Mouse (Mus musculus): ENCODE measurements around the gene Atg7.

The Atg7 gene

DNA sequence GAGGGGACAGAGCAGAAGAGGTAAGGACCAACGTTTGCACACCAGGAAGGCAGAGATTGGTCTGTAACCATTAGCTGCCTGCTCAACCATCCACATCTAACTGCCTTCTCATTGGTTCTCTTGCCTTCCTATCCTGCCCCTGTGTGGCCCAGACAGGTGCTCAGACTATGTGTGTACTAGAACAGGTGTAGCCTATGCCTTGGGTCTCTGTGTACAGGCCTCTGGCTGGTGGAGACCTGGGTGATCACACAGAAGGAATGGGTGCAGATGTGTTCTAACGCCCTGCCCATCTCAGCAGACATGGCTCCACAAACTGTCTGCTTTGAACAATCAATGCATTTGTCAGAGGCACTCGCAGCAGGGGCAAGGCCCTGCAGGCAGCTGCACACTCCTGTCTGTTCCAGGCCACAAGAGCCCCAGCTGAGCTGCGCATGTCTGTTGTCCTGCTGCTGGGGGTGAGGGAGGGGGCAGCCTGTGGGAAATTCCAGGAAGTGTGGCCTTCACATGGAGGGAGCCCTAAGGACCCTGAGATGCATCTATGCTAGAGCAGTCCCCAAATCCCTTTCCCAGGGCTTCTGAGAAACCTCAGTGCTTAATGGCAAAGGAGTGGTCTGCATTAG, 203.4 kb downstream of the Atg7 start:
- in situ Hi-C loops (cut with MboI, MseI): no loop called here

DNA sequence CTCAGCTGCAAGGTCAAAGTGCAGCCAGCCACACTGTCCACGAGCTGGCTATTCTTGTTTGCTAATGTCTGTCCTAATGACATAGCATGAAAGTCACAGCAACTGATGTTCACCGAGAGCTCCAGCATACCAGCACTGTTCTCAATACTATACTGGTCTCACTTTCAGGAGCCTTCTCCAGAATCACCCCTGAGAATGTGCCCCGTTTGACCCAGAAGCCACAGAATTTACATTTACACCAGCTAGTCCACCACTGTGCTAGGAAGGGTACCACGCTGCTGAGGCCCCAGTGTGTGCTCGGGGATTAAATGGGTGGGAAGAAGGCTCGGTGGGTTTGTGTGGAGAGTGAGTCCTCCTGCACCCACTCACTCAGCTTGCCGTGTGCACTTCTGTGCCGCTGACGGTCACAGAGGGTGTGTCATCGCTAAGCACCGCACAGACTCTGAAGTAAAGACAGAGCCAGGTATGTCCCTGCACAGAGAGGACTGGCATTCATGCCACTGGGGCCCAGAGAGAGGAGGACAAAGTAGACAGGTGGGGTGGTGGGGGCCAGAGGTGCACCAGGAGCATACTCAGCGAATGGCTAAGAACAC, 204.8 kb downstream of the Atg7 start:
- in situ Hi-C loops (cut with MboI, MseI): no loop called here

DNA sequence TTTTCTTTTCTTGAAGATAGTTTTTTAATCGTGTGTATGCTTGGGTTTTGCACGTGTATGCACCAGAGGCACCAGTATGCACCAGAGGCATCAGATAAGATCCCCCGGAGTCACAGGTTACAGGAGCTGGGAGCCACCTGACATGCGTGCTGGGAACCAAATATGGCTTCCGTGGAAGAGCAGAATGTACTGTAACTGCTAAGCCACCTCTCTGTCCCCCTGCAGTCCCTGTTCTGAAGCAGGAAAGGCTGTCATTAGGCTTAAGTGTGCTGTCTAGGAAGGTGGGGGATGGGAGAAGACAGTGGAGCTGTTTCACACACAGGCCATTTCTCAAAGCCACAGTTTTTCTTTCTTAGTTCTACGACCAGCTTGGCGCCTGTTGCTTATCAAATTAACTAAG, 205.9 kb downstream of the Atg7 start:
- in situ Hi-C loops (cut with MboI, MseI): no loop called here

DNA sequence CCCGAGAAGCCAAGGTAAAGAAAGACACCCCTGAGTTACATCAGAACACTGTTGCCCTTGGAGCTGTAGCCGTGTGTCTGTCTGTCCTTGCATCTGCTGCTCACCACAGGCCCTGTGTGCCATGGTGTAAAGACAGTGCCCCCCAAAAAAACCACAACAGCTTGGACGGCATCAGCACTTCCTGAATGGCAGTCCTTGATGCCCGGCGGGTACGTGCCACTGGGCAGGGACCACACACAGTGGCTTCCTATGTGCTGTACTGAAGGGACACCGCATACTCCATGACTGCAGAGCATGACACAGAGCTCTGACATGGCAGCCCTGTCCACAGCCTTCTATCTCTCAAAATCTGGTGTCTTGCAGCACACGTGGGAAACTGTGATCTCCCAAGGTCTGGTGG, 206.9 kb downstream of the Atg7 start:
- in situ Hi-C loops (cut with MboI, MseI): loop anchor here in 1 of 2 experiments (10.0 kb wide), 1 partner anchor 125 kb away; no protein-coding TSS in a partner anchor

DNA sequence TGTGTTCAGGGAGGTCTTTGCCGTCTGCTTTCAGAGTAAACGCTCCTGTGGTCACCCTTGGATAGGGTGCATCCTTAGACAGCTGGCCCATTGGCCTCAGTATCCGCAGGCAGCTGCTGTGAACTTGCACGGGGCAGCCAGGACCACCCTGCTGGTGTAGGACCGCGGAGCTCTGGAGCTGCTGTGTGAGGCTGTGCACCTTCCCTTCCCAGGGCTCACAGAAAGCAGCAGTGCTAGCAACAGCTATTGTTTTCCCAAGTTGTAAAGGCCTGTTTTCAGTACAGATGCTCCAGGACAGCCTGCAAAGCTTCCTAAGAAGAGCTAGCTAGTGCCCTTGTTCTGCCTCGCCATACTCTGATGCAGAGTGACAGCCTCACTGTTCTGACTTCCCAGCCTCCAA, 208.8 kb downstream of the Atg7 start:
- in situ Hi-C loops (cut with MboI, MseI): loop anchor here in 1 of 2 experiments (10.0 kb wide), 1 partner anchor 127 kb away; no protein-coding TSS in a partner anchor

DNA sequence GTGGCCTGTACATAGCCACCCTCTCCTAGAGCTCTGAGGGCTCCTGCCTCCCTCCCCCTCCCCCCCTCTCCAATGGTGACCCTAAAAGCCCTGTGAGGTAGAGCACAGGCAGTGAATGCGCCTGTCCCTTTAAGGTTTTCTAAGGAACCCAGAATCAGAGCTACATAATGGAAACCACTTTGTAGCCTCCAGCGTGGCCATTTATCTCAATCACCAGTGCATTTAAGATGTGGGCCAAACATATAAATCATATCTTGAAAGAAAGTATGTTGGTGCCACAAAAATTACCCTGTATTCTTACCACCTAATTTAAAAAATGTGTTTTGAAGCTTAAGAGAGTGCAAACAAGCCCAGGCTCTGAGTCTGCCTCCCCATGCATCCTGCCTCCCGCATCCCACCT, 209.8 kb downstream of the Atg7 start:
- in situ Hi-C loops (cut with MboI, MseI): loop anchor here in 1 of 2 experiments (10.0 kb wide), 1 partner anchor 128 kb away; no protein-coding TSS in a partner anchor

DNA sequence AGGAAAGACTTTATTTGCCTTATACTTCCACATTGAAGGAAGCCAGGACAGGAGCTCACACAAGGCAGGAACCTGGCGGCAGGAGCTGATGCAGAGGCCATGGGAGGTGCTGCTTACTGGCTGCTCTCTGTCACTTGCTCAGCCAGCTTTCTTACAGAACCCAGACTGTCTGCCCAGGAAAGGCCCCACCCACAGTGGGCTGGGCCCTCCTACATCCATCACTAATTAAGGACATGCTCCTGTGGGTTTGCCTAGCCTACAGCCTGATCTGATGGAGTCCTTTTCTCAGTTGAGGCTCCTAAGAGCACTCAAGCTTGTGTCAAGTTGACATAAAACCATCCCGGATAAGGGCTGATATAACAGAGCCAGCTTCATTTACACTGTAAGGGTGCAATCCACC, 211.5 kb downstream of the Atg7 start:
- in situ Hi-C loops (cut with MboI, MseI): loop anchor here in 1 of 2 experiments (10.0 kb wide), 1 partner anchor 130 kb away; no protein-coding TSS in a partner anchor

DNA sequence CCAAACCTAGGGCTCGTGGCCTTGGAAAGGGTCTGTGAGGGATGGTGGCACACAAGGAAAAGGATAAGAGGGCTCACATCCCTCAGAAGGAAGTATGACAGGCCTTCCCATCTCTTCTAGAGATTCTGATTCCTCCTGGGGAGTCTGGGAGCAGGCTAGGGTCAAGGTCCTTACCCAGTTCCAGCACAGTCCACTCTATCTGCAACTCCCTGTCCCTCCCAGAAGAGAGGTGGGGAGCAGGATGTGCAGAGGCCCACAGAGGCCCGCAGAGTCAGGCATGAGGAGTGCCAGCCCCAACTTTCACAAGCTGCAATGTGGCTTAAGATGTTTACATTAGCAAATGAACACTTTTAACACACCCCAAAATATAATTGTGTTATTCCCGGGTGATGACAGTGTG, 212.7 kb downstream of the Atg7 start:
- in situ Hi-C loops (cut with MboI, MseI): loop anchor here in 1 of 2 experiments (5.0 to 10.0 kb wide), 2 partner anchors 47 to 131 kb away; no protein-coding TSS in a partner anchor

DNA sequence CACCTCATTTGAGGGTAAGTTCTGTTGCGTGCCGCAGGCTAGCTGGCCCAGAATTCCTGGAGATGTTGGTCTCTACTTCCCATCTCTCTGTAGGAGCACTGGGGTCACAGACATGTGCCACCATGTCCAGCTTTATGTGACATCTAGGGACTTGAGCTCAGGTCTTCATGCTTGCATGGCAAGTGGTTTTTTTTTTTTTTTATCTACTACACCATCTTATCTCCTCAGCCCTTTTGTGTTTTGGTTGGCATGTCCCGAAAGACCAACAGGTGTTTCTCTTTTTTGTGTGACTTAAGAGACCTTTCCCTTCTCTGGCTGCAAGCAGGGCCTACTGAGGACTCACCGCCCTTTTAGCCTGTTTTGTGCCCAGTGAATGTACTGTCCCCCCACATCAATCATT, 213.6 kb downstream of the Atg7 start:
- in situ Hi-C loops (cut with MboI, MseI): loop anchor here in 1 of 2 experiments (5.0 to 10.0 kb wide), 2 partner anchors 46 to 132 kb away; no protein-coding TSS in a partner anchor

DNA sequence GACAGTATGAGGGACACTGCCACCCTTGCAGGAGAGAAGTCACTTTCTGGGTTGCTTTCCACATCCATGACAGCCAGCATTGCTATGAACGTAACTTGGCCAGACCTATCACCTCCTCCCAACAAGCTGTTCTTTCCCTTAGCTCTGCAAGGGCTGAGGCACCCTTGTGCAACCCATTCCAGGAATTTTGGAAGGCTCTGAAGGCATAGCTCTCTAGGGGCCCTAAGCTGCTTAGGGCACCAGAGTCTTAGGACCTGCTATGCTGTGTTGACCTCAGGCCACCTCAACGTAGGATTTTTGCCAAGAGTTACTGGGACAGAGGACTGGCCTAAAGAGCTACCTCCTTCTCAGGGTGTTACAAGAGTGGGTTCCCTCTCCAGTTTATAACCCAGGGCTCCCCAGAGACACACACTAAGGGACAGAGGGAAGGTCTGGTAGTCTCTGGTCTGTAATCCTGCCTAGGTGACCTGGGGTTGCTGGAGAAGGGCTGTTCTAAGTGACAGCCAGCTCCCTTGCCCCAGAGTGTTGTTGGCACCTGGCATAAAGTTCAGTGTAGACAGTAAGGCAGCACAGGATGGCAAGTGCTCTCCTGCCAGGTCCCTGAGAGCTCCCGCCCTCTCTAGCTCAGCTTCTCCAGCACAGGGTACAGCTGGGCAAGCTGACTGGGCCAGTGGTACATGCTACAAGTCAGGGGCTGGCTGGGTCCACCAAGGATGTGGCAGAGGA, 215.3 kb downstream of the Atg7 start:
- in situ Hi-C loops (cut with MboI, MseI): loop anchor here in 1 of 2 experiments (5.0 to 10.0 kb wide), 2 partner anchors 44 to 133 kb away; no protein-coding TSS in a partner anchor

DNA sequence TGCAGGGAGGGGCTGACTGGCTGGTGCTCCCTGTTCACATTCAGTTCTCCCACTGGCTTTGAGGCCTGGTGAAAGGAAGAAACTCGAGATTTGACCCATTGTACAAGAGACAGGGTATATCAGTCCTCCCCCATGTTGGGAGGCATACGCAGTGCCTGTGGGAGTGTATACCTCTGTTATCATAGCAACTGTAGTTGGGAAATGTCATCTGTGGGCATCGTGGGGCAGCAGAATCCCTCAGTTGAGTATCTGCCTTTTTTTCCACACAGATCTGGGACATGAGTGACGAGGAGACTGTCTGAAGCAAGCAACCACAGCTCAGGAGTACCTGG, 215.8 kb downstream of the Atg7 start:
- in situ Hi-C loops (cut with MboI, MseI): loop anchor here in 1 of 2 experiments (5.0 to 10.0 kb wide), 2 partner anchors 44 to 134 kb away; no protein-coding TSS in a partner anchor

DNA sequence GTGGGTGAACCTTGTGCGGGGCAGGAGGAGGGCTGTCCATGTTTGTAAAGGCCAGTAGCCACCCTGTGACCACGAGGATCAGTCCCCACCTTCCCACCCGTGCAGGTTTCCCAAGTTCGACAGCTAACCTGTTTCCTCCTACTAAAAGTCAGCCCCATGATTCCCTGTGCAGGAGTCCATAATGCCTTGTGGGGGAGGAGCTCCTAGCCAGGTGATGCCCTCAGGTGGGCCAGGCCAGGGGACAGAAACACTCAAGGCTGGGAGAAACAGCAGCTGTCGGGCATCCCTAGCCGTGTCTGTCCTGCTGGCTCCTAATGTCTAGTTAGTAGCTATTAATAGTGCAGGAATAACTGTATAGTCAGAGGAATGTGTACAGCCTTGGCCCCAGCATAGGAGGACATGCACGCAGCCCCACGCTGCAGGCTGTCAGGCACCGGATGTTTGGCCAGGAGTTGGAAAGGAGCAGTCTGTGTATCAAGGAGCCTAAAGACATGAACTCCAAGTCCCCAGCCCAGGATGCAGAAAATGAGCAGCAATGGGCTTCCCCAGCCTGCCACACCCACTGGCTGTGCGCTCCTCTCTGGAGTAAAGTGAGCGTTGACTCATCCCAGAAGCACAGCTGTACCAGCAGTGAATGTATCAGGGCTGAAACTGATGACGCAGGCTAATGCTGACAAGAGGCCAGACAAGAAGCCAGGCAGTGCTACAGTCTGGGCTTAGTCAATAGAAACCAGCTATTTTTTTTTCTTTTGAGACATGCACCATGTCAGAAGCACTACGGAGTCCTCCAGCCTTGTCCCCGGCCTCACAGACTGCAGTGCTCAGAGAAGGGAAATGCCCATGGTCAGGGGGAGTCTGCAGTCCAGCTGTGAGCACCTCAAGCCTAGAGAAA, 218.0 kb downstream of the Atg7 start:
- in situ Hi-C loops (cut with MboI, MseI): loop anchor here in 1 of 2 experiments (10.0 kb wide), 1 partner anchor 804 kb away; no protein-coding TSS in a partner anchor

DNA sequence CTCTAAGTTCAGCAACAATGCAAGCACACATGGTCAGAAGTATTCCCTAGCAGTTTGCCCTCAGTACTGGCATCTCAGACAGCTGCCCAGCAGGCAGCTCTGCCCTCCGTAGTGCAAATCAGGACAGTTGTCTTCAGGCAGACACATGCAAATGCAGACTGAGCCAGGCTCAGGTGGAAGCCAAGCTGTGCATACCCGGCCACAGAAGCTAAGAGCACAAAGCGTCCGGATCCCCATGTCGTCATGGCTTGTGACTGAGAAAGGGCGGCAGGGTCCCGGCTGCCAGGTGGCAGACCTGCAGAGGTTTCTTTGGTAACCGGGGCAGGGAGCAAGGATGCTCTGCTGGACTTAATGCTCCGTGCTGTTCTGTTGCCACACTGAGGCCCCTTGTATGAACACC, 218.7 kb downstream of the Atg7 start:
- in situ Hi-C loops (cut with MboI, MseI): loop anchor here in 1 of 2 experiments (10.0 kb wide), 1 partner anchor 803 kb away; no protein-coding TSS in a partner anchor

DNA sequence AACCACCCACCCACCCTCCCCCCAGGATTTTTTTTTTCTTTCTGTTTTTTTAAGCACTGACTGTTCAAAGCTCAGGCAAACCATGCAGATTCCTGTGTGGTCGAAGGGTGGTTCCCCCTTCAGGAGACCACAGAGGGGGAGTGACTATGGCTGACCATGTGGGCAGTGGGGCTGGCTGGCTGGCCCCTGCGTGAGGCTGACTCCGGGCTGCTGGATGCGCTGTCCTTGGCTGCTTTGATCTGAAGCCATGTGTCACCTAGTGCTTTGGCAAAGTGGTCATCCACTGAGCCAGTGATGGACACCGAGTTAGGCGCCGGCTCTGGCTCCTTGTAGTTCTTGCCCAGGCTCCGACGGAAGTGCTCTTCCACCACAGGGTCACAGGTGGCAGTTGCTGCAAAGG, 219.1 kb downstream of the Atg7 start:
- in situ Hi-C loops (cut with MboI, MseI): loop anchor here in 1 of 2 experiments (10.0 kb wide), 1 partner anchor 803 kb away; no protein-coding TSS in a partner anchor

DNA sequence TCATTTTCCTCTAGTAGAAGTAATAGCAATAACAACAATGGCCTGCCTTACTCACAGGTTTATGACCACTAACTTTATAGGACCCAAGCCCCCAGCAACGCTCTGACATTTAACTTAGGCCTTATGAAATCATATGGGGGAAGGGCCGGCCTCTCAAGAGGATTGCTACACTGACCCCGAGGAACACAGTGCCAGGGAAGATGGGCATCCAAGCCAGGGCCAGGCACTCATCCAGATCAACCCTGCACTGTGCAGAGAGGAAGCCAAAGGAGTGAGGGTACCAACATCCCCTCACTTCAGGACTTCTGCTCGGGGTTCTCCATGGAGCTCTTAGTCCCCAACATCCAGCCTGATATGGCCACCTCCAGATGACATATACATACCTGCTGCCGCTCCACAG, 220.6 kb downstream of the Atg7 start:
- in situ Hi-C loops (cut with MboI, MseI): loop anchor here in 1 of 2 experiments (10.0 kb wide), 1 partner anchor 801 kb away; no protein-coding TSS in a partner anchor

DNA sequence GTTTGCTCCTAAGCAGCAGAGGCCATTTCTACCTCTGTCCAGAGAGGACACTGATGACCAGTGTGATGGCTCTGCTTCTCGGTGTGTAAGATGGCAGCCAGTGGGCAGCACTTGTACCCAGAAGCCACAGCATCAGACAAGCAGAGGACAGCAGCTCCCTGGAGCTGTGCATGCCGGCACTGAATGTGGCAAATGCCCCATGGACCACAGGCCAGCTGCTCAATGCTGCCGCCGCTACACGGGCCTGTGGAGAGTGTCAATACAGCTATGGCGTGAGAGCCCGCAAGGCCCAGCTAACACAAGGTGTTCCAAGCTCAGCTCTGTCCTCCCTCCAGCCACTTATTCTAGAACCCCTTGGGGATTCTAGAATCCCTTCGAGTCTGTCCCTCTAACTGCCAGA, 221.5 kb downstream of the Atg7 start:
- in situ Hi-C loops (cut with MboI, MseI): loop anchor here in 1 of 2 experiments (10.0 kb wide), 1 partner anchor 800 kb away; no protein-coding TSS in a partner anchor

DNA sequence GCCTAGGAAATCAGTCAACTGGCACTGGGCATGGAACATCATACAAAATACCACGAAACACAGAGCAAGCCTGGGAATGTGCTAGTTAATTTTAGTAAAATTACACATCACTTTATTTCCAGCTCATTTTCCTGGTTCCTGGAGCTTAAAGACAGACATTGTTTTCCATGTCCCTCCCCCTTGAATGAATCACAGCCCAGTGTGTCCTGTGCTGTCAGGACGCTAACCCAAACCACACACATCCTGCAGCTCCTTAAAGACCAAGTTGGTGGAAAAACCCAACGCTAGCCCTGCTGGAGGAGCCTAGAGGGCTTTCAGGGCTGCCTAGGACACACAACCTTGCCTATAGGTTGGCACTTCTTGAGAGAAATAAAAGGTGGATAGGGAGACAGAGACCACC, 223.2 kb downstream of the Atg7 start:
- in situ Hi-C loops (cut with MboI, MseI): loop anchor here in 1 of 2 experiments (10.0 kb wide), 1 partner anchor 799 kb away; no protein-coding TSS in a partner anchor

DNA sequence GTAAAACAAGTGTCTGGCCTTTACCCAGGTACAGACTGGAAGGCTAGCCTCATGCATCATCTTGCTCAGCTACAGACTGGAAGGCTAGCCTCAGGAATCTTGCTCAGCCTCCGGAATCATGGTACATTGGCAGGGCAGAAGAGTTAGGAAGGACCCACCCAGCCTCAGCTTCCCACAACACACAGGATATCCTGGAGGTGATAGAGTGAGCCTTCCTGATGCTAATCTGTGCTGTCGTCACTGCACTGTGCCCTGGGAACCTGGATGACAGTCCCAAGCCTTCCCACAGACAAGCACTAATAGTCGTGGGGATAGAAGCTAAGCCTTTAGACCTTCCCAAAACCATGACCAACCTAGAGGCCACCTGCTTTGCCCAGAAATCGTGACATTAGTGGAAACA, 223.7 kb downstream of the Atg7 start:
- in situ Hi-C loops (cut with MboI, MseI): loop anchor here in 1 of 2 experiments (10.0 kb wide), 1 partner anchor 798 kb away; no protein-coding TSS in a partner anchor

DNA sequence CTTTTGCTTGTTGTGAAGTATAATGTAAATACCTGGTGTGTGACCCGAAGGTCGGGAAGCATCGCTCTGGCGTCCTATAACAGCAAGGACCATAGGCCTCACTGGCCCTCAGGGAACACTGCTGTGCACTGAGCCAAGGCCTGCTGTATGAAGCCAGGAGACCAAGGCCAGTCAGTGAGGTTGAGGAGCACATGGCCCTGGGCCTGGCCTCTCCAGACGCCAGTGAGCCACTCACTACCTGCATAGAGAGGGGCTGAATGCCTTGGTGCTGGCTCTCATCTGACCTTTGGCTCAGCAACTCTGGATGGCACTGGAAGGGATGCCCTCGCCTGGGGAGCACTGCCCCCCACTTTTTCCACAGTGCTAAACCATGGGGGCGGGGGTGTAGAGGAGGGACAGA, 225.8 kb downstream of the Atg7 start:
- in situ Hi-C loops (cut with MboI, MseI): loop anchor here in 1 of 2 experiments (10.0 kb wide), 1 partner anchor 796 kb away; no protein-coding TSS in a partner anchor

DNA sequence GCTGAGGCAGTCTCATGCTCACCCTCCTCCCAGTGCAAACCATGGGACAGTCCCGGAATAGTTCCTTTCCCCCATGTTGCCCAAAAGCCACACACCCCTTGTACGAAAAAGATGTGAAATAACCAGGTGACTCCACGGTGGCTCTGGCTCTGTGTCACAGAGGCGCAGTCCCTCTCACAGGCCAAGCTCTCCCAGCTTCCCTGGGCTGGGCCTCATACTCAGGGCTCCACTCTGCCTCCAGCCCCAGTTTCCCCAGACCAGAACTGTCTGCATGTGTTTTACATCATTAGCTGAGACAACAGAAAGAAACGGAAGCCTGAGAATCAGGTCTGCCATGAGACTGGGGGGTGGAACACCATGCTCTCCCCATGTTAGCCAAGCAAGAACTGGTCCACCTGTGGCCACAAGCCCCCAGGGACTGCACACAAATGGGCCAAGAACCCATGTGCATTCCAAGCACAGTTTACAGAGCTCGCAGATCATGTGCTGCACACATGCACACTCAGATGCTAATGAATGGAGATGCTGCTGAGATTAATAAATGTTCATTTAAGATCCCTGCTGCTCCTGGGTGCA, 226.7 kb downstream of the Atg7 start:
- in situ Hi-C loops (cut with MboI, MseI): loop anchor here in 1 of 2 experiments (5.0 to 10.0 kb wide), 2 partner anchors 48 to 795 kb away; no protein-coding TSS in a partner anchor
